Mouse (Mus musculus): Measurements from ENCODE around the gene Atp12a. TPM values are rescaled to one million over a fixed set of nuclear protein-coding genes. Genes with fewer than 3 reads are reported as not detected.

Atp12a gene
- polyA plus RNA-seq (2014; fragmentation: Nextera tagmentation; extraction: Ambion mirVana): 0.04 TPM in 1 of 2 replicates, not detected in the other

GRCm38 (mm10) chr14:56364711-56365237, at the start of gene Atp12a:
TSS of gene Atp12a (plus strand) at chr14:56365068.
- DNase-seq (ENCODE audit: low spot score): peak; percentile 53
- H3K9ac ChIP-seq (ENCODE audit: low read length): peak within 1 kb of the TSS; percentile 23; the same call in 1 of the 2 replicates

GRCm38 (mm10) chr14:56315519-56315918, 49.3 kb upstream of the Atp12a start:
- WGBS: 68% methylated on average over 7 of the region's 7 CpGs
- no peaks in the 10 kb centered on the region for H3K36me3 ChIP-seq (ENCODE audit: control insufficient read depth, insufficient read depth, low read length)
- no peak overlapping the region for H3K4me2 ChIP-seq (ENCODE audit: low read depth, low read length, severe bottlenecking)
- H3K4me1 ChIP-seq (replicated peaks; ENCODE audit: control insufficient read depth, insufficient read depth, low read length): no peaks in the 10 kb centered on the region
- no peak overlapping the region for H3K4me3 ChIP-seq (ENCODE audit: low read depth, low read length)
- H3K27ac ChIP-seq (ENCODE audit: low read depth, low read length): no peak overlapping the region
- no peaks in the 10 kb centered on the region for H3K27me3 ChIP-seq (ENCODE audit: control insufficient read depth, insufficient read depth, low read length)
- DNase-seq (ENCODE audit: low spot score) (no peak), ATAC-seq (replicated peaks; ENCODE audit: low FRiP score) (no peak)
- no peaks in the 10 kb centered on the region for H3K9me3 ChIP-seq (ENCODE audit: control insufficient read depth, low read length)
- no peak overlapping the region for H3K9ac ChIP-seq (ENCODE audit: low read length)

More at GRCm38 (mm10) chr14:56364711-56365237, at the start of gene Atp12a:
- peak within 1 kb of the TSS; percentile 31 for H3K4me3 ChIP-seq (ENCODE audit: low read depth, low read length)
- no peaks in the 10 kb centered on the region for H3K36me3 ChIP-seq (ENCODE audit: control insufficient read depth, insufficient read depth, low read length)
- 2% methylated on average over 48 of the region's 48 CpGs for WGBS
- no peak for ATAC-seq (replicated peaks; ENCODE audit: low FRiP score)
- H3K4me1 ChIP-seq (replicated peaks; ENCODE audit: control insufficient read depth, insufficient read depth, low read length): 0 out of 2 replicates have a peak, but pooled peaks cover 2% of the 10 kb centered on the region
- no peaks in the 10 kb centered on the region for H3K9me3 ChIP-seq (ENCODE audit: control insufficient read depth, low read length)
- no peak within 1 kb of the TSS for H3K27ac ChIP-seq (ENCODE audit: low read depth, low read length)
- H3K27me3 ChIP-seq (ENCODE audit: control insufficient read depth, insufficient read depth, low read length): peaks cover 39% of the 10 kb centered on the region
- H3K4me2 ChIP-seq (ENCODE audit: low read depth, low read length, severe bottlenecking): peak within 1 kb of the TSS; percentile 58

GRCm38 (mm10) chr14:56316333-56316732, 48.5 kb upstream of the Atp12a start:
- no peak overlapping the region for H3K27ac ChIP-seq (ENCODE audit: low read depth, low read length)
- no peak for ATAC-seq (replicated peaks; ENCODE audit: low FRiP score)
- no peak overlapping the region for H3K9ac ChIP-seq (ENCODE audit: low read length)
- no peak overlapping the region for H3K4me2 ChIP-seq (ENCODE audit: low read depth, low read length, severe bottlenecking)
- no peaks in the 10 kb centered on the region for H3K27me3 ChIP-seq (ENCODE audit: control insufficient read depth, insufficient read depth, low read length)
- H3K36me3 ChIP-seq (ENCODE audit: control insufficient read depth, insufficient read depth, low read length): no peaks in the 10 kb centered on the region
- no peaks in the 10 kb centered on the region for H3K9me3 ChIP-seq (ENCODE audit: control insufficient read depth, low read length)
- no peak overlapping the region for H3K4me3 ChIP-seq (ENCODE audit: low read depth, low read length)
- WGBS: 95% methylated on average over 4 of the region's 4 CpGs
- H3K4me1 ChIP-seq (replicated peaks; ENCODE audit: control insufficient read depth, insufficient read depth, low read length): no peaks in the 10 kb centered on the region
- DNase-seq (ENCODE audit: low spot score): no peak

- H3K36me3 ChIP-seq (ENCODE audit: control insufficient read depth, insufficient read depth, low read length): no peaks in the 10 kb centered on the region
- ATAC-seq (replicated peaks; ENCODE audit: low FRiP score): no peak
- H3K4me1 ChIP-seq (replicated peaks; ENCODE audit: control insufficient read depth, insufficient read depth, low read length): no peaks in the 10 kb centered on the region
- H3K4me2 ChIP-seq (ENCODE audit: low read depth, low read length, severe bottlenecking): no peak overlapping the region
- DNase-seq (ENCODE audit: low spot score): no peak
- no peaks in the 10 kb centered on the region for H3K27me3 ChIP-seq (ENCODE audit: control insufficient read depth, insufficient read depth, low read length)
- no peak overlapping the region for H3K9ac ChIP-seq (ENCODE audit: low read length)
- H3K4me3 ChIP-seq (ENCODE audit: low read depth, low read length): no peak overlapping the region
- 72% methylated on average over 1 of the region's 1 CpGs for WGBS
- H3K9me3 ChIP-seq (ENCODE audit: control insufficient read depth, low read length): no peaks in the 10 kb centered on the region
- H3K27ac ChIP-seq (ENCODE audit: low read depth, low read length): no peak overlapping the region
Measured at GRCm38 (mm10) chr14:56322982-56323381, 41.9 kb upstream of the Atp12a start.

- H3K27ac ChIP-seq (ENCODE audit: low read depth, low read length): no peak overlapping the region
- no peak overlapping the region for H3K4me3 ChIP-seq (ENCODE audit: low read depth, low read length)
- H3K36me3 ChIP-seq (ENCODE audit: control insufficient read depth, insufficient read depth, low read length): no peaks in the 10 kb centered on the region
- H3K27me3 ChIP-seq (ENCODE audit: control insufficient read depth, insufficient read depth, low read length): no peaks in the 10 kb centered on the region
- DNase-seq (ENCODE audit: low spot score) (no peak), ATAC-seq (replicated peaks; ENCODE audit: low FRiP score) (no peak)
- no peak overlapping the region for H3K9ac ChIP-seq (ENCODE audit: low read length)
- H3K4me1 ChIP-seq (replicated peaks; ENCODE audit: control insufficient read depth, insufficient read depth, low read length): no peaks in the 10 kb centered on the region
- H3K4me2 ChIP-seq (ENCODE audit: low read depth, low read length, severe bottlenecking): no peak overlapping the region
- no peaks in the 10 kb centered on the region for H3K9me3 ChIP-seq (ENCODE audit: control insufficient read depth, low read length)
Measured at GRCm38 (mm10) chr14:56325038-56325437, 39.8 kb upstream of the Atp12a start.

GRCm38 (mm10) chr14:56333700-56334099, 31.2 kb upstream of the Atp12a start:
- H3K27me3 ChIP-seq (ENCODE audit: control insufficient read depth, insufficient read depth, low read length): no peaks in the 10 kb centered on the region
- H3K4me1 ChIP-seq (replicated peaks; ENCODE audit: control insufficient read depth, insufficient read depth, low read length): no peaks in the 10 kb centered on the region
- DNase-seq (ENCODE audit: low spot score) (no peak), ATAC-seq (replicated peaks; ENCODE audit: low FRiP score) (no peak)
- H3K9me3 ChIP-seq (ENCODE audit: control insufficient read depth, low read length): no peaks in the 10 kb centered on the region
- H3K9ac ChIP-seq (ENCODE audit: low read length): no peak overlapping the region
- no peak overlapping the region for H3K4me3 ChIP-seq (ENCODE audit: low read depth, low read length)
- no peaks in the 10 kb centered on the region for H3K36me3 ChIP-seq (ENCODE audit: control insufficient read depth, insufficient read depth, low read length)
- H3K27ac ChIP-seq (ENCODE audit: low read depth, low read length): no peak overlapping the region
- H3K4me2 ChIP-seq (ENCODE audit: low read depth, low read length, severe bottlenecking): no peak overlapping the region

- Histone ChIP-seq H3K4me1 (replicated peaks; ENCODE audit: control insufficient read depth, insufficient read depth, low read length) (no peaks in the 10 kb centered on the region), H3K36me3 (ENCODE audit: control insufficient read depth, insufficient read depth, low read length) (no peaks in the 10 kb centered on the region), H3K4me3 (ENCODE audit: low read depth, low read length) (no peak overlapping the region), H3K9me3 (ENCODE audit: control insufficient read depth, low read length) (no peaks in the 10 kb centered on the region), H3K27me3 (ENCODE audit: control insufficient read depth, insufficient read depth, low read length) (no peaks in the 10 kb centered on the region), H3K27ac (ENCODE audit: low read depth, low read length) (no peak overlapping the region), H3K9ac (ENCODE audit: low read length) (no peak overlapping the region), H3K4me2 (ENCODE audit: low read depth, low read length, severe bottlenecking) (no peak overlapping the region)
- DNase-seq (ENCODE audit: low spot score) (no peak), ATAC-seq (replicated peaks; ENCODE audit: low FRiP score) (no peak)
- WGBS: 91% methylated on average over 5 of the region's 5 CpGs
Measured at GRCm38 (mm10) chr14:56334437-56334836, 30.4 kb upstream of the Atp12a start.

GRCm38 (mm10) chr14:56336032-56336431, 28.8 kb upstream of the Atp12a start:
- DNase-seq (ENCODE audit: low spot score) (no peak), ATAC-seq (replicated peaks; ENCODE audit: low FRiP score) (no peak)
- Histone ChIP-seq H3K4me2 (ENCODE audit: low read depth, low read length, severe bottlenecking) (no peak overlapping the region), H3K36me3 (ENCODE audit: control insufficient read depth, insufficient read depth, low read length) (no peaks in the 10 kb centered on the region), H3K27ac (ENCODE audit: low read depth, low read length) (no peak overlapping the region), H3K4me3 (ENCODE audit: low read depth, low read length) (no peak overlapping the region), H3K27me3 (ENCODE audit: control insufficient read depth, insufficient read depth, low read length) (no peaks in the 10 kb centered on the region), H3K9ac (ENCODE audit: low read length) (no peak overlapping the region), H3K4me1 (replicated peaks; ENCODE audit: control insufficient read depth, insufficient read depth, low read length) (no peaks in the 10 kb centered on the region), H3K9me3 (ENCODE audit: control insufficient read depth, low read length) (no peaks in the 10 kb centered on the region)
- WGBS: 94% methylated on average over 10 of the region's 10 CpGs

GRCm38 (mm10) chr14:56337075-56337474, 27.8 kb upstream of the Atp12a start:
- no peak for ATAC-seq (replicated peaks; ENCODE audit: low FRiP score)
- WGBS: 74% methylated on average over 9 of the region's 9 CpGs
- DNase-seq (ENCODE audit: low spot score): no peak
- H3K4me3 ChIP-seq (ENCODE audit: low read depth, low read length): no peak overlapping the region
- H3K27ac ChIP-seq (ENCODE audit: low read depth, low read length): no peak overlapping the region
- H3K4me2 ChIP-seq (ENCODE audit: low read depth, low read length, severe bottlenecking): no peak overlapping the region
- no peak overlapping the region for H3K9ac ChIP-seq (ENCODE audit: low read length)
- H3K9me3 ChIP-seq (ENCODE audit: control insufficient read depth, low read length): no peaks in the 10 kb centered on the region
- no peaks in the 10 kb centered on the region for H3K4me1 ChIP-seq (replicated peaks; ENCODE audit: control insufficient read depth, insufficient read depth, low read length)
- H3K36me3 ChIP-seq (ENCODE audit: control insufficient read depth, insufficient read depth, low read length): no peaks in the 10 kb centered on the region
- H3K27me3 ChIP-seq (ENCODE audit: control insufficient read depth, insufficient read depth, low read length): no peaks in the 10 kb centered on the region

Measured in forebrain, embryonic 11.5 days (tissue).